Mouse (Mus musculus) 416B (cell line): ENCODE data around the gene Gm10330.
"Not testable (repeated sequence)": the region's sequence is repeated elsewhere in the genome, so short reads cannot be mapped to it uniquely, and the experiment has no call there.

Source experiments
- DNase-seq: peaks from one replicate; pipeline ENCODE4 v3.0.0; 2011; ENCODE audit warnings: low read depth

The Gm10330 gene

GRCm38 (mm10) chr12:23780165-23780564 is at the start of gene Gm10330:
Gene Gm10330, minus strand, starts transcription at chr12:23780265.
- DNase-seq, result not testable (repeated sequence)

- DNase-seq, result not testable (repeated sequence)
Measured at GRCm38 (mm10) chr12:23800776-23801175, 20.7 kb upstream of the Gm10330 start.

GRCm38 (mm10) chr12:23800366-23800765 is 20.3 kb upstream of the Gm10330 start:
- DNase-seq, result not testable (repeated sequence)
